Mouse (Mus musculus) heart, postnatal 4 days (tissue): ENCODE measurements at regions not wholly inside any gene's neighbourhood (a gene's known extent, or its start where the extent isn't known, plus 50 kb on each side); places are given as distances from the start of the nearest gene placed in this dataset.
A peak's percentile ranks its signal among the peaks of the same experiment; 100 is the strongest.
"Not testable (repeated sequence)": the region's sequence is repeated elsewhere in the genome, so short reads cannot be mapped to it uniquely, and the experiment has no call there.

Experiments
- DNase-seq: peaks from one replicate; pipeline ENCODE4 v3.0.0; 2021

DNA sequence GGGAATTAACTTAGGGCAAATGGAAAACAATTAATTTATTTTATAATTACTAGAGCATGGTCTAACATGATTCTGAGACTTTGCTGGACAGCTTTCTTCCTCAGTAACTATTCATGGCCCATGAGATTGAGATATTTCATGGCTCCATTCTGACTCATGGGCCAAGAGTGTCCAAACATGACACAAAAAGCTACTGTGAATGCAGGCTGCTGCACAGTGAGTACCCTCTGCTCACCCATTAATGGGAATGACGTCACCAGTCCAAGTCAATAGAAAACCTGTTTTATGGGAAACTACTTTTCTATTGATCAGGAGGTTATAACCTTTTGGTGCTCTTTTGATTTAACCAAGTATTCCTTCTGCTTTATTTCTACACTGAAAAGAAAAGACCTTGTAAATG, 693.6 kb downstream of the Rwdd3 start:
- DNase-seq: no peak

DNA sequence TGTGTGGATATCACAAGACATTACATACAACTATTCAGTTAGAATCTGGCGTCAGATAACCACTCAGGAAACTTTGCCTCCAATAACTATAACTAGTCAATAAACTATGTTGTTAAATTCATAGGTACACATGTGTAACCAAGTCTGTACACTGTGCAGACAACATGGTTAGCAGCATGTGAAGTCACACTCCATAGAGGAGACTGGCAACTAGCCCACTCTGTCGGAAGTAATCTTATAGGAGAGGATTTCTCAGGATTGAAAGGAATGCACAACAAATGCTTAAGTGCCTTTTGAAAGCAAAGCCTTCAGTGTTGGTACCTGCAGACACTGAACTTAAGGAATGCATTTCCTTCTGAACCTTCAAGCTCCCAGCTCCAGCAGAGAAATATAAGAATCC, 693.0 kb upstream of the Ptbp2 start:
- DNase-seq: no peak

DNA sequence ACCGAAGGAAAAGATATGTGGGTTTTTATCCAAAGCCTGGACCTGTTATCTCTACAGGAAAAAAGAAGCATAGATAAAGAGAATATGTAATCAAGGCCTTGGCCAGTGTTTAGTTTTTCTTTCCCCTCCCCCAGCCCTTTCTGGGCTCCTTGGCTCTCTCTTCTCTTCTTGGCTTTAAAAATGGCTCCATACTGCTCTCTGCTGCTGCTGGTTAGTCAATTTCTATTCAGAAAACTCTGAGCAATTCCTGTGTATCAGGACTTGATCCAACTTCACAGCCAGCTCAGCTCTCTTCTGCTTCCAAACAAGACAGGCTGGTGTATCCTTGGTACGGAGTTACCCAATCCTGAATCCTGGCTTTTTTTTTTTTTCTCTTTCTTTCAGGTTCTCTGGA, 689.4 kb upstream of the Ptbp2 start:
- peak; percentile 26 for DNase-seq

DNA sequence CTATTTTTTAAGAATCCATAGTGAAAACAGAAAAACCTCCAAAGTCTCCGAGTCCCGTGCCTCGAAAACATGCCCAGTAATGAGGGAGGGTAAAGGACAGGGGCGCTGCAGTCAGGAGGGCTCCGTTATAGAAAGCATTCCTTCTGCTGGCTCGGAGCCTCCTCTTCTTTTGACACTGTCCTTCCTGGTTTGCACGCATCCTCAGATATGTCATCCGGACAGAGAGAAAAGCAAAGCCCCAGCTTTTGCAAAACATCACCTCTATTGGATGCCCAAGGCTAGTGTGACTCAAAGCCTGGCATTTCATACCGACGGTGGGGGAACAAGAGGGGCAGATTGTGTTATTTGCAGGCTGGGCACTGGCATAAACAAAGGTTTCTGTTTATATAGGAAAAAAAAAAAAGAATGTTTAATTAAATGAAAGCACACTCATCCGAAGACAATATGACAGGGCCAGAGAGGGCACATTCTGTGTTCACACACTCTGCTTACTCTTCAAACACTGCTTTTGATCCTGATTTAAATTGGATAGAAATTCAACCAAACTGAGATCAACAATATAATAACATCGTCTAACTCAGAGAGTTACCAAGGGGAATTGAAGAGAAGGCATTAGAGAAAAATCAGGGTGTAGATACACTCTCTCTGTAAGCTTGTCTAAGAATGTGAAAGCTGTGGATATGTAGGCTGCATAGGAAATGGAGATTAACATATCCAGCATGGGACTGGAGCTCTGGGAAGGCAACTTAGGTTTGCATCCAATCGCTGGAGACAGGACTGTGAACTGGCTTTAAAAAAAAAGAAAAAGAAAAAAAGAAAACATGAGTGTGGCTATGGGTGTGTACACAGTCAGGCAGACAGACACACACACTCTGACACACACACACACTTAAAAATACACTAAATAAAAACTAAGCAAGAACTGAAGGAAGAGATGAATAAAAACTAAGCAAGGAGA, 688.7 kb upstream of the Ptbp2 start:
- DNase-seq: no peak

DNA sequence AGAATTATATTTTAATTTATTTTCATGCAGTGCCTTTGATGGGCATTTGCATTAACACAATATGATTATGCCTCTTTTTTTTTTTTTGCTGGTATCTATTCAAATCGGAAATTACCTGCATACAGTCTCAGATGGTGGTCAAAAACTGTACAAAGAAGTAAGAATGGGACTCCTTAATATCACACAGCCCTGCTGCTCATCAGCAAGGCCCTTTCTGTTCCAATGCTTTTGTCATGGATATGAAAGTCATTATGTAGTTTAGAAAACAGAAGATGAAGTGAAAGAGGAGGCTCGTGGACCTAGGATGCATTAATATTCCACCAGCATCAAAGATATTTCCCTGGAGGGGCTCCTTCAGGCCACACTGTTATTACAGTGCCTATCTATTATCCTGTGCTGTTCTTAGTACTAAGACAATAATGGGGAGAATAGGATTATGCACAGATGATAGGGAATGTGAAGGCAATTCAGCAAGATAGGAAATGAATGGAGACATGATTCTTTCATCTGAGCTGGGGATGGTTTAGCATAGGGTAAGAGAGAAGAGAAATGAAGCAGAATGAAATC, 687.7 kb upstream of the Ptbp2 start:
- DNase-seq: no peak

DNA sequence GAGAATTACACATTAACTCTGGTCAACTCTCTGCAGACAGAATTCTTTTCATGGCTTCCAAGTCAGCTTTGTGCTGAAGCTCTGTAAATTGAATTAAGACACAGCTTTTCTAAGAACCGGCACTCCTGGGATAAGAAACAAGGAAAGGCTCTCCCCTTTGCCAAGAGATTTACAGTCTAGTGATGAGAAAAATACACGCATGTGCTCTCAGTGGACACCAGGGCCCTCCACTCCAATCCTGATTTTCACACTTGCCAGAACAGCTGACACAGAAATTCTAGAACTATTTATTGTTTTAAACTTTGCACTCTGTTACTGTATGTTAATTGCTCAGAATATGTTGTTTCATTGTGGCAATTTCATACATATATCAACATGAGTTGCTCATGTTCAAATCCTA, 684.6 kb upstream of the Ptbp2 start:
- no peak for DNase-seq

DNA sequence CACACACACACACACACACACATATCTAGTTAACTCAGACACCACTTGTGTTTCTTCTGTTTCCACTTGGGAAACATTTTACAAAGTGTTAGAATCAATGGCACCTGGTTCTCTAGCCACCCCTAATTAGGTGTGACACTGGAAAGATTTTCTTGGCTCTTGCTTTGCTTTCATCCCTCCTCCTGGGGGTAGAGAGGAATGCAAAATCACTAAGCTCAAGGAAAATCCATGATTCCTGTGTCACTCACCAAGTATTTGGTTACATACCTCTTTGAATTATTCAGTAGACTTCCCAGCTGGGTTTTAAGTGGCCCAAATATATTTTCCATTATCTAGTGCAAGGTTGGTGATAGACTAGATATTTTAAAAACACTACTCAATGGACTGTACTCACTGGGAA, 676.5 kb upstream of the Ptbp2 start:
- no peak for DNase-seq

DNA sequence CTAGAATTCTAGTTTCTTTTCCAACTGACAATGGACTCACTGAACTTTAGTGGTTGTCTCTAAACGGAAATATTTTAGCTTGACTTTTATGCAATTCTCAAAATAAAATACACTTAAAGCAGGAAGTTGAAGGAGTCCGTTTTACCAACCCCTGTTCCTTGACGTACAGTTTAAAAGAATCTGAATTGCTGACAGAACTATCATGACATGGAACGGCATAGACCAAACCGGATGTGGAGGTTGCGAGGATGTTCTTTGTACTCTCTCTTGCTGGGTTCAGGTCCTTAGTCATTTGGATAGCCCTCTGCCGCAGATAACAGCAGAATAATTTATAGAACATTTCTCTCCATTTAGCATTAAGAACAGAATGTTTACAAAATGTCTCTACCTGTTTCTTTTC, 673.6 kb upstream of the Ptbp2 start:
- no peak for DNase-seq

DNA sequence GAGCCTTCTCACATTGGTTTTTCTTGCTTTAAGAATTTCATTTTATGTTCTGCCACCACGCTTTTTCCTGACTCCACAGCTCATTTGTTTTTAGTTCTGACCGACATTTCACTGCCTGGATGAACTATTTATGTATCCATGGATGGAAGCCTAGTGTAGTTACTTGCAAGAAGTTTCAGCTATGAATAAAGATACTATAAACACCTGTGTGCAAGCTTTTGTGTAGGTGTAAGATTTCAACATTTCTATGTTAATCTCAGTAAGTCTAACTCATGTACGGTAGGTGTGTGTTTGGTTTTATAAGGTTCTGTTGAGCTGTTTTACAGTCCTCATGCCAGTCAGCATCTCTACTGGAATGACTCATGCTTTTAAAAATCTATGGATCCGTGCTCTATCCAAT, 656.9 kb upstream of the Ptbp2 start:
- DNase-seq: no peak

DNA sequence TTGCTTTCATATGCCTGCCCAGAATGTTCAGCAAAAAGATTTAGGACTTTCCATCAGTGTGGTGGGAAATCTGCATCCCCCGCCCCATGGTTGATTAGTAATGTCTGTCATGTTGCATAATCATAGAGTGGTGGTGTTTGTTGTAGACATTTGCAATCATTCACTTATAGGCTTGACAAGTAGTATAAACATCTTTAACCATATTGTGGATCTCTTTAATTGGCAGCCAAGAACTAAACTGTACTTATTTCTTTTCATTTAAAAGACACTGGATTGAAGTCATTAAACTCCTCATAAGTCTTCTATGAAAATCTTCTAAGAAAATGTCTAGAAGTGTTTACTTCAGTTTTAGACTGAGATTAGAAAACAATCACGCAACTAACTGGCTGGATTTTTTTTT, 646.0 kb upstream of the Ptbp2 start:
- no peak for DNase-seq

DNA sequence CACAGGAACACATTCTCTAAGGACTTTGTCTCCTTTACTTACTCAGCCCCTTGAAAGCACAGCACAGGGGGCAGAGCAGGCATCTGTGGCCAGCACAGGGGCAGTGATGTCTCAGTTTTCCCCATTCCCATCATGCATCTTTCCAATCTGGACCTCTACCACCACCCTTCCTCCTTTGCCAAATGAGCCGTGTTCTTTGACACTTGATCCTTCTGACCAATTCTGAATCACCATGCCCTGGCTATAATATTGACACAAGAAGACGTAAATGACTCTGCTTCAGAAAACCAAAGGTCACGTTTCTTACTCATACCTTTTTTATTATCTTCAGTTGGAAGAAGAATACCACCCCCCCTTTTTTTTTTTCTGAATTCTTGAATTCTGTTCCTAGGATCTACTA, 632.4 kb upstream of the Ptbp2 start:
- DNase-seq: no peak

DNA sequence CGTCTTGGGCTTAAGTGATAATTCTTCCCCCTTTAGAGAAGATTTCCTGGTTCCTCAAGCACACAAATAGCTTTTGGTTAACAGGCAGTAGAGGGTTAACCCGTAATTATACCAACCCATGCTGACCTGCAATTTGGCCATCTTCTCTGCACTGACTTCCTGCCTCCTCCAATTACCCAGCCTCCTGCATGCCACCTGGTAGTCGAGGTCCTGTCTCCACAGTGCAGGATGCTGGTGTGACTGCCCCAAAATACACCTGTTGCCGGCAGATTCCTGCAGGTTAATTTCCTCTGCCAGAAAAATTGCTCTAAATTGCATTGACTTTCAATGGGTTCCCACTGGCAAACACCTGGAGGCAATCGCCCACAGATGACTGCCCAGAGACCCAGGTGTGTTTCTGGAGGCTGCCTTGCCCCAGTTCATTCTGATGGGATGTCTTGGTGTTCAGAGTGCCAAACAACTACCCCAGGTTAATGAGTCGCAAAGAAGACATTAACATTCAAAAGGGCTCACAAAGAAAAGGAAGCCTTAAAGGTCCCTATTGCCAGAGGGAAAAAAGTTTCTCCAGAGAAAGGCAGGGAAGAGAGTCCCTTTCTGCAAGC, 591.5 kb upstream of the Ptbp2 start:
- no peak for DNase-seq

DNA sequence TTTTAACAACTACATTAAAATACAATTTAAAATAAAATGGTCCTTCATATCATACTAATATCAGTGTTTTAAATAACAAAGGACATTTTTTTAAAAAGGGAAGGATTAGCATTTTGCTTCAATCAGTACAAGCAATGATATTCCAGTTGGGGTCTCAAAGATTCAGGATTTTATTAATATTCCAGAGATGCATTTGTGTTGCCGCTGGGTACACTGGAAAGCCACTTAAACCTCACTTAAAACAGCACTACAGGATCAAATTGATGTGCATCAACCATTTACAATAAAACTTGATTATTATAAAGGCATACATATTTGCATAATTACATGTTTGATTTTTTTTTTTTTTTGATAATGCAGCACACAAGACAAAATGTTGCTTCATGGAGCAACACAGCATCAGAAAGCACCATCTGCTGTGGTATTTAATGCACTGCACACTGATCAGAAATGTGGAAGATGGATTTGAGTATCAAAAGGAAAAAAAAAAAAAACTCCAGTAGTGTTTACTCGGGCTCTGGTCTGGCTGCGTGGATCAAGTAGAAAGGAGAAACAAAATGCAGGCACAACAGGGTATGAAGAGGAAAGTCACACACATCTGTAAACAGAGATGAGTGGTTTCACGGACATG, 558.6 kb upstream of the Ptbp2 start:
- DNase-seq: no peak

DNA sequence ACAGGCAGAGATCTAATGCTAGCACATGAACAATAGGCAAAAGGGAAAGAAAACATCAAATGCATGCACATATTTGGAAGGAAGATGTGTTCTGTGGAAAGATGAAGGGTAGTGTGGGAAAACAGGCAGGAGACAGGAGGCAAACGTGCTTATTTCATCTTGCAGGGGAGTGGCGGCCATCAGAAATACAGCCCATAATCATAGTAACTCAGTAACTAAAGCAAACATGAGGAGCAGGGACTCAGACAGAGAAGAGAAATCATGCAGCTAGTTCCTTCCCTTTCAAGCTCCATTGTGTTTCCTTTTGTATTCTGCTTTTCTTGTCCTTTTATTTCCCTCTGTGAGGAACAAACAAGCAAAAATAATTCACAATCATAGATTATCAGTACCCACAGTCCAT, 557.6 kb upstream of the Ptbp2 start:
- DNase-seq: no peak

DNA sequence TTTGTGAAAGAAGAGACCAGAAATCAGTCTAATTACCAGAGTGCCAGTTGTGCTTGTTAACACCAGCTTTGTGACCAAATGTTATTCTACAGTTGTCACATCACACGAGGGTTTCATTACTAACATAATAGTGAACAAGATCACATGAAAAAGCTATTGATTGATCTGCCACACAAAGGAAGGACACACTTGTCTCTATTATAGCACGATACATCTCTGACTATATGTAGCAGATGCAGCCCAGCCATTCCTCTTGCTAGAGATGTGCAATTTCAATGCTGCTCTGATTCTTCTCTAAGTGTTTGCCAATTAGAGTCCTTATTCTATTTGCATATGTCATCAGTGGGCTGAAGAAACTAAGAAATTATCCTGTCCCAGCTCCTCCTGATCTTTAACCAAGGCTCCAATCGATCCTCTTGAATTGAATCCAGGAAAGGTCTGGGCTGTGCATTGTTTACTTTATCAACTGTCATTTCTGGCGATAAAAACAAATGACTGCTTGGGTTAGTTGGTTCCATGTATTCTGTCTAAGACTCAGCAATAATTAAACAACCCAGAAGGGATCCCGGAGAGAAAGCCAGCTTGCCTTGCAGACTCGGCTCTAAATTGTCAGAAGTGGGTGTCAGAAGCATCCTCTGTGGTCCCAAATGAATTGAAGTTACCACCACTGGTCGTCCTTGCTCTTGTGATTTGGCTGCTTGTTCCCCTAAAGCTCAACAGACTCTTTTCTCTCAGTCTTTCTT, 551.7 kb upstream of the Ptbp2 start:
- no peak for DNase-seq

DNA sequence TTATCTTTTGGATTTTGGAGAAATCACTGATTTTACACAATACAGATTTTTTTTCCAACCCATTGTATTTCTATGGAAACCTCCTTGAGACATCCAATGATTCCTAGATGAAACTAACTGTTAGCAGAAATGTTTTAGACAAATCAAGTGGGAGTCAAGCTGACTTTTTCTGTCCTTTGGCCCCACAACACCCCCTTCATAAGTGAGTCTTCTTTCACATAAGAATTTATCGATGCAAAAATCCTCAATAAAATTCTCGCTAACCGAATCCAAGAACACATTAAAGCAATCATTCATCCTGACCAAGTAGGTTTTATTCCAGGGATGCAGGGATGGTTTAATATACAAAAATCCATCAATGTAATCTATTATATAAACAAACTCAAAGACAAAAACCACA, 522.8 kb upstream of the Ptbp2 start:
- not testable (repeated sequence) for DNase-seq

DNA sequence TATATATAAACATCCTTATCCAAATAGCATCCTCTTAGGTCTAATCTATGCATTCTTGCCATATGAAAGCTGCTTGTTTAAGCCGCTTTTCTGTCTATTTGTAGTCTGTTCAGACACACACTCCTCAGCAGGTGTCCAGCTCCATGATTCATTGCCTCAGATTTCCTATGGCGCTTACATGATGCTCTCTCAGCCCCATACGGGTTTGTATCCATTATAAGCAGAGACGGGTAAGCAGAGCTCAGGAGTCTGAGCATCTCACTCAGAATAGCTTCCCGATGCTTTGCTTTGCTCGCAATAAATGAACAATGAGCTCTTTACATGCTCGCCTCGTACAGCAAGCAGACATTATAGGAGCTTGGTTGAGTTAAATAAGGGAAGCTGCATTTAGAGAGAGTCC, 521.3 kb upstream of the Ptbp2 start:
- no peak for DNase-seq
